Mouse (Mus musculus): ENCODE data around the gene Tspyl1. TPM values are rescaled to one million over a fixed set of nuclear protein-coding genes. Genes with fewer than 3 reads are reported as not detected.
"Not testable (repeated sequence)": the region's sequence is repeated elsewhere in the genome, so short reads cannot be mapped to it uniquely, and the experiment has no call there.

Gene Tspyl1
- total RNA-seq (2021) = 10 to 100 TPM; 51.0 to 52.9 TPM
- long read RNA-seq, experiment 1, transcript Tspyl1-201 (1 exons, 3,086 nt) = major isoform, 138 of 138 reads
- long read RNA-seq, experiment 1, partial matches to known transcripts = 0 of 138 reads
- long read RNA-seq, experiment 1, other reads (novel, unspliced or antisense) = 0 of 138 reads
- long read RNA-seq, experiment 2, transcript Tspyl1-201 (1 exons, 3,086 nt) = major isoform, 145 of 145 reads
- long read RNA-seq, experiment 2, partial matches to known transcripts = 0 of 145 reads
- long read RNA-seq, experiment 2, other reads (novel, unspliced or antisense) = 0 of 145 reads

DNA sequence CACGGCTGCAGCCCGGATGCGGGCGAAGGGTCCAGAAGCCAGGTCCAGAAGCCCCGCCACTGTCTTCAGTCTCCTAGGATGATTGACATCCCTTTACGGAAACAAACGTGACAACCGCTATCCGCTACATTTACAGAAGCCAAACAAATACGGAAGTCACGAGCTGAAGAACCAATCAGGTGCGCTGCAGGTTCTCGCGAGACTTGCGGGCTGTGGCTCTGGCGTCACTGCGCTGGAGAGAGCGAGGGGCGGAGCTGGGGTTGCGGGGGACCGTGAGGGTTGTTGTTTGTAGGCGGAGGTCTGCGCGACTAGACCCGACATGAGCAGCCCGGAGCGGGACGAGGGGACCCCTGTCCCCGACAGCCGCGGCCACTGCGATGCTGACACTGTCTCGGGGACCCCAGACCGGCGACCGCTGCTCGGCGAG is at the start of gene Tspyl1:
TSS of gene Tspyl1 (plus strand) at position 229 of the 427 bp plus-strand sequence.
- intact Hi-C loops (cut with DNase I) = loop anchor here (2.0 to 5.0 kb wide), 5 partner anchors 45 to 265 kb away; partner anchors contain the start of genes Calhm5, Dse and Rwdd1
- DNase-seq = peak; percentile 98

DNA sequence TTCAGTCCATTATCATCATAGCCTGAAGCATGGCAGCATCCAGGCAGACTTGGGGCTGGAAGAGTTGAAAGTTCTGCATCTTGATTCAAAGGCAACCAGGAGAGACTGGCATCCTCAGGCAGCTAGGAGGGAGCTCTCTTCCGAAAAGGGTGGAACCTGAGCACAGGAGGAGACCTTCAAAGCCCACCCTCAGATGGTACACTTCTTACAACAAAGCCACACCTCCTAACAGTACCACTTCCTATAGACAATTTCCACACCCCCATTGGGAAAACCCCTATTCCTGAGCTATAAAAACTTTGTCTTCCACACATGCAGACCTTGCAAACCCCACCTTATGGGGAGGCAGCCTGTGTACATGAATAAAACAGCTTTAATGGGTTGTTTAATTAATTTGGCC is 48.6 kb upstream of the Tspyl1 start:
- intact Hi-C loops (cut with DNase I) = no loop called here
- DNase-seq = no peak

GRCm38 (mm10) chr10:34233931-34234745 is 47.9 kb upstream of the Tspyl1 start:
- intact Hi-C loops (cut with DNase I) = no loop called here
- no peak for DNase-seq

GRCm38 (mm10) chr10:34235384-34235783 is 46.6 kb upstream of the Tspyl1 start:
- intact Hi-C loops (cut with DNase I) = no loop called here
- DNase-seq = no peak

DNA sequence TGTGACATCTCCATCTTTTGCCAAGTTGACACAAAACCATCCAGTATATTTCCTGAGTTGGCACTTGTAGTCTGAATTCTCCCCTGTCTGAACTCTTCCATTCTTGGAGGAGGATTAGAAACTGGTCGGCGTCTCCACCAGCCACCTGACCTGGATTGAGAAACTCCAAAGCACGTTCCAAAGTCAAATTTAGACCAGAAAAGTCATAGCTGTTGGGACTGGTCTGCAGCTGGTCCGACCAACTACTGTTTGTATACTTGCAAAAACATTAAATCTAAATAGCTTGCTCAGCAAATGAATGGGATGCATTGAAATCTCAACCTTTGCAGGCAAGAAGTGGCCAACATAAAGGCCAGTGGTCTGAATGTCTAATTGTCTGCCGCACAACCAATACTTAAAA is 45.4 kb upstream of the Tspyl1 start:
- intact Hi-C loops (cut with DNase I) = no loop called here
- no peak for DNase-seq

DNA sequence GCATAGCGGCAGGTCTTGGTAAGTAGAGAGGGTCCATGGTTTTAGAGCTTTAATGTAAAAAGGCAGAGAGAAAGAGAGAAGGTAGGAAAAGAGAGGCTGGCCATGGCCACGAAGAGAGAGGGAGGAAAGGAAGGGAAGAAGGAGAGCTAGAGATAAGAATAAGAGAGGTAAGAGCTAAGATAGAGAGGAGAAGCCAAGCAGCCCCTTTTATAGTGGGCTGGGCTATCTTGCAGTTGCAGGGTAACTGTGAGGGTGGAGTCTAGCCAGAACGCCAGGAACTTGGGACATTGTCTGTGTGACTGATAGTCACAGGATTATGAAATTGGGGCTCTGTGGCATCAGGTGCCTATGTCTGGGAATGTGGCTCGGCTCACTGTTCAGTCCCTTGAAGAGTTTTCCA is 43.5 kb upstream of the Tspyl1 start:
- intact Hi-C loops (cut with DNase I) = no loop called here

DNA sequence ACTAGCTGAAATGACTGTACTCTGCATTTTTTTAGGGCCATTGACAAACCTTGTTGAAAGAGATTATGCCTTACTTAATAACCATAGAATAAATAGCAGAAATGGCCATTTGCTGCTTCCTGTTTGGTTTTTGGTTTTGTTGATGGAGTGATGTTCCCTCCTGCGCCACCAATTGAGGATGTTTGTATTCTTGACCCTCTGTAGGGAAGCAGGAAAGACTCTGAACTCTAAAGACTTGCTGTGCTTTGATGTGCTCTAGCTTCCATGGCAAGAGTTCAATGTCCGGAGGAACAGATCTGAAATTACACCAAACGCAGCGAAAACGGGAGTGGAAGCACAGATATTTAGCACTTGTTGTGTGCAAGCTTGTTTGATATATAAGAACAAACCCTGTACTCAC is 37.2 kb upstream of the Tspyl1 start:
- intact Hi-C loops (cut with DNase I) = no loop called here
- DNase-seq = no peak

More for the DNA sequence above, 43.5 kb upstream of the Tspyl1 start:
- no peak for DNase-seq

- intact Hi-C loops (cut with DNase I) = no loop called here
- peak in 1 of 2 experiments; percentile 5 for DNase-seq
Observed at GRCm38 (mm10) chr10:34246106-34246505, 35.9 kb upstream of the Tspyl1 start.

- no peak for DNase-seq
- intact Hi-C loops (cut with DNase I) = no loop called here
Observed at GRCm38 (mm10) chr10:34247757-34248156, 34.2 kb upstream of the Tspyl1 start.

GRCm38 (mm10) chr10:34249594-34249993 is 32.4 kb upstream of the Tspyl1 start:
- no peak for DNase-seq
- intact Hi-C loops (cut with DNase I) = no loop called here

DNA sequence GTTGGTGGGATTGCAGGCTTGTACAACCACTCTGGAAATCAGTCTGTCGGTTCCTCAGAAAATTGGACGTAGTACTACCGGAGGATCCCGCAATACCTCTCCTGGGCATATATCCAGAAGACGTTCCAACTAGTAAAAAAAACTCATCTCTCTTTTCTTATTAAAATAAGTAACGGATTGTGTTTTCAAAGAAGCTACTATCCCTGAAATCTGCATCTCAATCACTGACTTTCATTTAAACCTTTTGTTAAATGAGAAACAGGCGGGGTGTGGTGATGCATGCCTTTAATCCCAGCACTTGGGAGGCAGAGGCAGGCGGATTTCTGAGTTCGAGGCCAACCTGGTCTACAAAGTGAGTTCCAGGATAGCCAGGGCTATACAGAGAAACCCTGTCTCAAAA is 29.2 kb upstream of the Tspyl1 start:
- DNase-seq; intact Hi-C loops (cut with DNase I): not testable (repeated sequence)

DNA sequence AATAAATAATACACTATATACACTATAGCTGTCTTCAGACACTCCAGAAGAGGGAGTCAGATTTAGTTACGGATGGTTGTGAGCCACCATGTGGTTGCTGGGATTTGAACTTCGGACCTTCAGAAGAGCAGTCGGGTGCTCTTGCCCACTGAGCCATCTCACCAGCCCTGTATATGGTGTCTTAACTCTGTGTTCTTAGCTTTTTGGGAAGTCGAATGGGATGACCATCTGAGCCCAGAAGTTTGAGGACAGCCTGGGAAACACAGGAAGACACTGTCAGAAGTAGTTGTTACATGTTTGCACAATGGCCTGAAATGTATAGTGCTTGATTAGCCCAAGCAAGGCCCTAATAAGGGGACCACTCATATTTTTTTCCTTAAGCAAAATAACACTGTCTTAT is 16.9 kb upstream of the Tspyl1 start:
- DNase-seq = no peak
- intact Hi-C loops (cut with DNase I) = no loop called here

DNA sequence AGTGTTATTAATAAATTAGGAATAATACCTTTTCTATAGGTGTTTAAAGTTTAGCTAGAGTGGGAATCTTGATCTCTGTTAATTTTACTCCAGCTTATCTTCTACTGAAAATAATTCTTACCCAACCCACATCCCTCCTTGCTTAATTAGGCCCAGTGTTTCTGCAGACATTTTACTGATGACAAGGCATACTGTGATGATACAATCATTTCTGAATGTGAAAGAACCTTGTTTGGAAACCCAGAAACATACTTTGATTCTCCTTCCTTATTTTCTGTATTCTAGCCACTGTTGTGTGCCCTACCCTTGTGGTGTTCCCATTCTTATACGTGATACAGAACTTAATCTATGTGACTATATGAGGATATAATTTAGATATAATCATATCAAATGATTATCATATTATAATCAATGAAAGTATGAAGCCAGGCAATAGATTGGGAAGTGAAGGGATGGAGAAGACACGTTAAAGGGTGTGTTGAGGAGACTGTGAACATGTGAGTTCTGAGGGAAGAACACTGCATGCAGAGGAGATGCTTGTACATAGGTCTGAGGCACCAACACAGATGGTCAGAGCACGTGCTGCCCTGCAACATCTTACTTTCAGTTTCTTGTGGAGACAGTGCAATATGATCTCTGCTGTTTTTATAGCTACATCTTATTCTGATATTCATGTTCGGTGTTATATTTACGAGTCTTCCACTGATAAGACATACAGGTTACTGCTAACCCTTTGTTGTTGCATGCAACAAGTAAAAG is 14.5 kb upstream of the Tspyl1 start:
- intact Hi-C loops (cut with DNase I) = no loop called here
- no peak for DNase-seq

DNA sequence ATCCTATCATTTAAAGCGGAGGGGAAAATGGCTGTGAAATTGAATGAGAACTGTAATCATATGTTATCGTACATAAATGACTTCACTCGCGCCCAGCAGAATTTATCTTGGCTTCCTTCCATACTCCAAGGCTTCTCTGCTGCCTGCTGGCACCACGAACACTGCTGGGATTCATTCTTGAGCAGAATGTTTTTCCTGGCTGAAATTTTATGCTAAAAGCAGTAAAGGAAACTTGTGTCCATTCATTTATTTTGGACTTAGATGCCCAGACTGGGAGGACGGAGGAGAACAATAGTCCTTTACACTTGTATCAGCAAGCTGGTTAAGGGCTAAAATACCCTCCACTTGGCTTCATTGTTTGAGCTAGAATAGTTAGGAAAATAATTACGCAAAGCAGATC is 10.3 kb upstream of the Tspyl1 start:
- intact Hi-C loops (cut with DNase I) = no loop called here
- DNase-seq = peak in 1 of 2 experiments; percentile 29

- DNase-seq = peak in 1 of 2 experiments; percentile 53
- intact Hi-C loops (cut with DNase I) = loop anchor here (1.0 to 5.0 kb wide), 5 partner anchors 47 to 263 kb away; partner anchors contain the start of genes Calhm5 and Rwdd1
Observed at GRCm38 (mm10) chr10:34280591-34281175, 1.3 kb upstream of the Tspyl1 start.

- no peak for DNase-seq
- intact Hi-C loops (cut with DNase I) = loop anchor here (5.0 kb wide), 4 partner anchors 46 to 264 kb away; partner anchors contain the start of genes Calhm5 and Rwdd1
Observed at GRCm38 (mm10) chr10:34281211-34281961, 604 bp upstream of the Tspyl1 start.

DNA sequence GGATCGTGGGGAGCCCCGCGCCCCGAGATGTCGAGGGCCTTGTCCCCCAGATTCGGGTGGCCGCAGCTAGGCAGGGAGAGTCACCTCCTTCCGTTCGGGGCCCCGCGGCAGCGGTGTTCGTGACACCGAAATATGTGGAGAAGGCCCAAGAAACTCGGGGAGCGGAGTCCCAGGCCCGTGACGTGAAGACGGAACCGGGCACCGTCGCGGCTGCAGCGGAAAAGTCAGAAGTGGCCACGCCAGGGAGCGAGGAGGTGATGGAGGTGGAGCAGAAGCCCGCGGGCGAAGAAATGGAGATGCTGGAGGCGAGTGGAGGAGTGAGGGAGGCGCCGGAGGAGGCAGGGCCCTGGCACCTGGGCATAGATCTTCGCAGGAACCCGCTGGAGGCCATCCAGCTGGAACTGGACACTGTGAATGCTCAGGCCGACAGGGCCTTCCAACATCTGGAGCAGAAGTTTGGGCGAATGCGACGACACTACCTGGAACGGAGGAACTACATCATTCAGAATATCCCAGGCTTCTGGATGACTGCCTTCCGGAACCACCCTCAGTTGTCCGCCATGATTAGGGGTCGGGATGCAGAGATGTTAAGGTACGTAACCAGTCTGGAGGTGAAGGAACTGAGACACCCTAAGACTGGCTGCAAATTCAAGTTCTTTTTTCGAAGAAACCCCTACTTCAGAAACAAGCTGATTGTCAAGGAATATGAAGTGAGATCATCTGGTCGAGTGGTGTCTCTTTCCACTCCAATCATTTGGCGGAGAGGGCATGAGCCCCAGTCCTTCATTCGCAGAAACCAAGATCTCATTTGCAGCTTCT is 639 bp downstream of the Tspyl1 start:
- DNase-seq = peak; percentile 64 to 69
- intact Hi-C loops (cut with DNase I) = loop anchor here (2.0 to 5.0 kb wide), 5 partner anchors 45 to 265 kb away; partner anchors contain the start of genes Calhm5, Dse and Rwdd1

- DNase-seq = no peak
- intact Hi-C loops (cut with DNase I) = no loop called here
Observed at GRCm38 (mm10) chr10:34296911-34297298, 14.9 kb downstream of the Tspyl1 start.
